Comparison of ENCODE assay signal across 12 mouse cellular contexts in genomic region chr4:5590531-5590930, GRCm38 (mm10).
"Had no signal": no experiment of that assay in that cellular context is flagged by ENCODE, and none has a peak within 500 bp of the region (broad histone marks: within the 10 kb centered on the region; RNA-seq: fewer than 3 reads in every experiment).

No protein-coding gene starts in this region.

- H3K36me3 ChIP-seq: kidney, embryonic 15.5 days; limb, embryonic 13.5 days; midbrain, embryonic 15.5 days; neural tube, embryonic 13.5 days had no signal

- H3K4me3 ChIP-seq: kidney, embryonic 15.5 days; limb, embryonic 13.5 days; midbrain, embryonic 15.5 days; neural tube, embryonic 13.5 days had no signal

- H3K27me3 ChIP-seq: kidney, embryonic 15.5 days; limb, embryonic 13.5 days; midbrain, embryonic 15.5 days; neural tube, embryonic 13.5 days had no signal

- DNase-seq: kidney, adult 2 months; kidney, postnatal 14 days; lung, adult 18-20 months; lung, postnatal 4 days; retina, postnatal 1 day; right cerebral cortex, postnatal 14 days; thymus, postnatal 14 days had no signal

- H3K9me3 ChIP-seq: kidney, embryonic 15.5 days; limb, embryonic 13.5 days; midbrain, embryonic 15.5 days; neural tube, embryonic 13.5 days had no signal

- H3K27ac ChIP-seq: kidney, embryonic 15.5 days; limb, embryonic 13.5 days; liver, embryonic 14.5 days; midbrain, embryonic 15.5 days; neural tube, embryonic 13.5 days had no signal

- H3K4me1 ChIP-seq: kidney, embryonic 15.5 days; midbrain, embryonic 15.5 days; neural tube, embryonic 13.5 days had no signal
